Mouse (Mus musculus) urinary bladder, postnatal 25 days (tissue): Measurements from ENCODE around the gene Wdr66.
A peak's percentile ranks its signal among the peaks of the same experiment; 100 is the strongest.

ENCODE experiments used
- DNase-seq: peaks from one replicate; pipeline ENCODE4 v3.0.0; 2022; ENCODE audit warnings: low spot score

The Wdr66 gene

DNA sequence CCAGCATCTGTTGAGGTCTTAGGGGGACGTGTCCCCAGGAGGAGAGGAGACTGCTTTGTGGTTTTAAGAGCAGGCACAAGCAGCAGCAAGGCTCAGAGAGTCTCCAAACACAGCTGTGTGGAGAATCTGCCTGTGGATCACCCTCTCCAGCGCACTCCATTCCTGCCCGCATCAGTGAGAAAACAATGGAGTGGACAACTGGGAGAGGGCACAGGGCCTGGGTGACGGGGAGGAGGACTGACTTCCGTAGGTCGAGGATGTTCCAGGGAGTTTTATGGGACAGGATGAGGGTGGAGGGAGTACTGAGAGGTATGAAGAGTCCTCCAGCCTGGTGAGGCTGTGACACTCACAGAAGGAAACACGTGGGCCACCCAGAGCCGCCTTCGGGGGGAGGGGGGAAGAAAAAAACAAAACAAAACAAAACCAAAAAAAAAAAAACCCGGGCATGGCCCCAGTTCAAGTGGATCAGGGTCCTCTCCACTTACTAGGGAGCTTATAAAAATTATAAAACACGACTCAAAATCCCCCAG is 62.0 kb downstream of the Wdr66 start:
- DNase-seq = no peak

DNA sequence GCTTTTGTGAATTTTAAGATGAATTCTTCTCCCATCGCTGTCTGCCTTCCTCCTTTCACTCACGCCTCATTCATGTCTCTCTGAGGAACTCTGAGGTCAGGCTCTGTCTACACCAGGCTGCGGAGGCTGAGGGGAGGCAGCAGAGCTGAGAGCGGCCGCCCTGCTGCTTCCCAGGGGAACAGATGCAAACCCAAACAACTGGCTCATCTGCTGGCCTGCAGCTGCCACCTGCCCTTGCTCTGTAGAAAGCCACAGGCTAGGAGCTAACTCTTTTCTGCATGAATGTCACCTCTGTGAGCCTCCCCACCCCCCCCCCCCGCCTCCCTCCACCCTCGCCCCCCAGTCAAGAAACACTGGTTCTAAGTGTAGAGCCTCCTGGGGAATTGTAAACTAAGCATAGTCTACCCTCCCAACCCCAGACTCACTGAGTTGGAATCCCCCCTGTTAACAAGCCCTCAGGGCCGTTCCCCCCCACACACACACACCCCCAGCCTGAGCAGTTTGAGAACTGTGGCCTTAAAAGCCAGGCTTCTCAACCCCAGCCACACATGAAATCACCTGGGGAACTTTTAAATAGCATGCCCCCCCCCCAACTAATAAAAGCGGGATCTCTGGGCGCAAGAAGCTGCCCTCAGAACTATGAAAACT is 63.4 kb downstream of the Wdr66 start:
- no peak for DNase-seq

DNA sequence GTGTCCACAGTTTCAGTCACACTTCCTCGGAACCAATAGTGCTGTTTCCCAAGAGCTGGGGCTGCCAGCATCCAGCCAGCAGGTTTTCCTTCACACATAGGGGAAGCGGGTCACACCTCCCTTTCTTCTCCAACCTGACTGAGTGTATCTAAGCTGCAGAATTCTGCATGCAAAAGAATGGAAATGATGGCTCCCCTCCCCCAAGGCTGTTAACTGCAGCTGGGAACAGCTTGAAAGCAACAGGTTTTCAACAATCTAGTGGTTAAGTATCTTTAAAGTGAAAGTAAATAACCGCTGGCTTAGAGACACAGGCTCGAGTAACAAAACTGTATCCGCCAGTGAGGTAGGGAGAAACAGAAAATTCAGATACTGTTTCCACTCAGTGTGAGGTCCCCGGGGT is 66.1 kb downstream of the Wdr66 start:
- no peak for DNase-seq

DNA sequence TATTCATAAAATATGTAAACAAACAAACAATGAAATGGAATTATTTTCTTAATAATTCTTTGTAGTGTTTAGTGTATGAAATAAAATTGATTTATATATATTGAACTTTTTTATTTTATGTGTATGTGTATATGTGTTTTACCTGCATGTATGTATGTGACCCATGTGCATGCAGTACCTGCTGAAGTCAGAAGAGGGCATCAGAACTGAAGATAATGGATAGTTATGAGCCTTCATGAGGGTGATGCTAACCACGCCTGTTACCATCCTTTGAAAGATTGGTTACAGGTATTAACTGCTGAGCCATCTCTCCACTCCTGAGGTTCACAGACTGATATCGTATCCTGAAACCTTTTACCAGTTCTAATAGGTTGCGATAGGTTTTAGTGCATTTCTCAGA is 68.2 kb downstream of the Wdr66 start:
- no peak for DNase-seq

DNA sequence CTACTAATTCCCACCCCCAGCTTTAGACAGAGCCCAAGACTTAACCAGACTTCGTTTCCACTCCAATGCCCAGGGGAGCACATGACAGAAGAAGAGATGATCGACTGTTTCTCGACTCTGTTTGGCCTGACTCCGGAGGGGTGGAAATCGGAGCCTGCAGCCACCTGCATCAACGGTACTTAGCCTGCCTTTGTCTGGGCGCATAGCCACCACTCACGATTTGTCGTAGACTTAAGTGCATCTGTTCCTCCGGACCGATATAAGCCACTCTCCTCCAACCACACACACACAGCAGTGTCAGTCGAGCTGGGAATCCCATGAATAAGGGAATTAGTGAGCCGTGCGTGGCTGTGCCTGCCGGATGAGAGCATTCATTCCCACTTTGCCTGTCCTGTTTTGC is 72.3 kb downstream of the Wdr66 start:
- no peak for DNase-seq

DNA sequence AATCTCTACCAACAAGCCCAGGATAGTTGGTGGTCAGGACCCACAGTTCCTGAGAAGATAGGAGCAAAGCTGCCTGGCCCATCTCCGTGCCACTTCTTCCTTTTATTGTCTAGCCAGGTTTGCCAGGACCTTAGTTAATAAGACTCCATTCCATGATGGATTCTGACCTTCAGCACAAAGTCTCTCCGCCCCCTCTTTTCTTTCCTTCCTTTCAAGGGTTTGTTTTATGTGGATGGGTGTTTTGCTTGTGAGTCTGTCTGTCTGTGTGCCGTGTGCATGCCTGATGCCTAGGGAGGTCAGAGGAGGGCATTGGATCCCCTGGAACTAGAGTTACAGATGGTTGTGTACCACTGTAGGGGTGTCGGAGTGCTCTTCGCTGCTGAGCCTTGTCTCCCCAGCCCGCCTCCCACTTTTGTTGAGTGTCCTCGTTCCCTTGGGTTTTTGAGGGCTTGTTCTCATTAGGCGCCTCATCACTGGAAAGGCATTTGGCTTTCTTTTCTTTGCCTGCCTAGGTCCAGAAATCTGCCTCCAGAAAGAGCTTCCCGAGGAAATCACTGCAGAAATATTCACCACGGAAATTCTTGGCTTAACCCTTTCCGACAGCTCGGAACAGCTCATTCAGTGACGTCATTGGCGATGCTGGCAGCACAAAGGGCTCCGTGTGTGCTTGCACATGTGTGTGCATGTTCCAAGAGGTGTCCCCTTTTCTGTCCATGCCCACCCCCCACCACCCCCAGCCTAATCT is 74.3 kb downstream of the Wdr66 start:
- no peak for DNase-seq

DNA sequence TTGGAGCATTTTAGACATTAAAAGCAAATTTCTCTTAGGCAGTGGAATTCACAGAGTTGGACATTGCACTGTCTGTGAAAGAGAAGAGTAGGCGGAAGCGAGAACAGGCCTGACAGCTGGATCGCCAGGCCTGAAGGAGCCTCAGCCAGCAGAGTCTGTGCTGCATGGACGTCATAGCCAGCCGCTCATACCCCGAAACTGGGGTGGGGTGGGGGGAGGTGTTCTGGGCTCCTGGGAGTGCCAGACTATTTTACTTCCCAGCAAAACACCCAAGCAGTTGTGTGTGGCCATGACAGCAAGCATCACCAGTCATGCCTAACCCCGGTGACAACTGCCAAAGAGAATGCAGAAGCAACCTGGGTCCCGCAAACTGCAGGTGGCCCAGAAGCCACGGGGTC is 74.8 kb downstream of the Wdr66 start:
- DNase-seq = no peak

DNA sequence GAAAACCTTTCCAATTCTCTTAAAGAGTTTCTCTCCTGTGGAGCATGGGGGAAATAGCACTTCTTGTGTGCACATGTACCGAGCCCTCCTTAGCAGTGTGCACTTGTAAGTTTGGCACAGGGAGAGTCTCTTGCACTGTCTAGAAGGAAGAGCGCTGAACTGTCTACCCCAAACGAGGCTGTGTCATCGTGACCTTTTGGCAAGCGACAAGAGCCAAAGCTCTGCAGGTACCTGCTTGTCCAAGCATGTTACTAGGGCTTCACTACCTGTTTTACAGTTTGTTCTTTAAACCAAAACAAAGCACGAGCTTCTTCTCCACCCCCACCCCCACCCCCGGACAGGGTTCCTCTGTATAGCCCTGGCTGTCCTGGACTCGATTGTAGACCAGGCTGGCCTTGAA is 75.8 kb downstream of the Wdr66 start:
- DNase-seq = no peak

DNA sequence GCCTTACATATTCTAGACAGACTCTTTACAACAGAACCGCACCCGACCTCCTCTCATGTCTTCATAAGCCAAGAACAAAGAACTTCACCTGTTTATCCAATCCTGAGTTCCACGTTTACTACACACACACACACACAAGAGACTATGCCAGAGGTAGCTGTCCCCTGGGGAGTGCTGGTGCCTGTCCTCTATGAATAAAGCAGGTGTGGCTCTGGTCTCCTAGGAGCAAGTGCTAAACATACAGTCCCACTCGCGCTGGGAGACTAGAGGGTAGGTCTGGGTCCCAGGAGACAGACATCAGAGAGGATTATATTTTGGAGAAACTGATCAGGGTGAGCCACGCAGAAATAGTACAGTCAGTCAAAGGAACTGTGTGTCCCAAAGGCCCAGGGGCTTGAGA is 81.7 kb downstream of the Wdr66 start:
- no peak for DNase-seq

DNA sequence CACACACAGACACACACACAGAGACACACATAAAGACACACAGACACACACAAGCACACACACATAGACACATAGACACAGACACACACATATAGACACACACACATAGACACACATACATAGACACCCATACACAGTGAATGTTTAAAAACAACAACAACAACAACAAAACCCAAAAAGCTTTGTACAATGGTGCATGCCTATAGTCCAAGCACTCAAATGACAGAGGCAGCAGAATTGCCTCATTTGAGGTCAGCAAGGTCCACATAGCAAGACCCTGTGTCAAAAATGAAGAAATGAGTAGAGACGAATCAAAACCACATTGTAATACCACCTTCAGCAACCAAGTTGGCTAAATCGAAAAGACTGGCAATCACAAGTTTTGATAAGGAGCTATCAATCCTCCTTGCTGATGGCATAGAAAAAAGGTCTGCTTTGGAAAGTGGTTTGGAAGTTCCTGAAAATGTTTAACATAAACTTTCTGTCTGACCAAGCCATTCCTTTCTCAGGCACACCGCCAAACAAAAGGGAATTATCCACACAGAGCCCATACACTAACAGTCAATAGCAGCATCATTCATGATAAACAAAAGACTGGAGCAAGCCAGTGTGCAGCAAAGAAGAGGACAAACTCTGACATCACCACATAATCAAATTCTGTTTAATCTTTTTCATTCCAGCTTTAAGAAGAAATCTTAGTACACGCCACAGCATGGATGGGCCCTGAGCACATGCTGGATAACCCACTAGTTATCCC is 84.5 kb downstream of the Wdr66 start:
- DNase-seq = no peak

DNA sequence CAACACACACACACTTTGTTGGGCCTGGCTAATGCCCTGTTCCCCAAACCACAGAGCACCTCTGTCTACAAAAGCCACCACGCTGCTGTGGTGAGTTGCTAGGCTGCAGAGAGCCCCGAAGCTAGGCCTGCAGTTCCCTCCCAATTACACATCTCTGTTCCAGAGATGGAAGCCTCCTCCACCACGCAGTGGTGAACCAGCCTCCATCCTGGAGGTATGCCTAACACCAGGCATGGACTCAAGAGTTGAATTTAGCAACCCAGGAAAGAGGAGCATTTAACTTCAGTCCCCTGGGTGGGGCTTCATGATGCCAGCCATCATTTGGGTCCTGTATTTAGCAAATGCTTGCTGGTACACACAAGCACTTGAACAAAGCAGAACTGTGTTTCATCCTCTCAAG is 86.6 kb downstream of the Wdr66 start:
- no peak for DNase-seq

DNA sequence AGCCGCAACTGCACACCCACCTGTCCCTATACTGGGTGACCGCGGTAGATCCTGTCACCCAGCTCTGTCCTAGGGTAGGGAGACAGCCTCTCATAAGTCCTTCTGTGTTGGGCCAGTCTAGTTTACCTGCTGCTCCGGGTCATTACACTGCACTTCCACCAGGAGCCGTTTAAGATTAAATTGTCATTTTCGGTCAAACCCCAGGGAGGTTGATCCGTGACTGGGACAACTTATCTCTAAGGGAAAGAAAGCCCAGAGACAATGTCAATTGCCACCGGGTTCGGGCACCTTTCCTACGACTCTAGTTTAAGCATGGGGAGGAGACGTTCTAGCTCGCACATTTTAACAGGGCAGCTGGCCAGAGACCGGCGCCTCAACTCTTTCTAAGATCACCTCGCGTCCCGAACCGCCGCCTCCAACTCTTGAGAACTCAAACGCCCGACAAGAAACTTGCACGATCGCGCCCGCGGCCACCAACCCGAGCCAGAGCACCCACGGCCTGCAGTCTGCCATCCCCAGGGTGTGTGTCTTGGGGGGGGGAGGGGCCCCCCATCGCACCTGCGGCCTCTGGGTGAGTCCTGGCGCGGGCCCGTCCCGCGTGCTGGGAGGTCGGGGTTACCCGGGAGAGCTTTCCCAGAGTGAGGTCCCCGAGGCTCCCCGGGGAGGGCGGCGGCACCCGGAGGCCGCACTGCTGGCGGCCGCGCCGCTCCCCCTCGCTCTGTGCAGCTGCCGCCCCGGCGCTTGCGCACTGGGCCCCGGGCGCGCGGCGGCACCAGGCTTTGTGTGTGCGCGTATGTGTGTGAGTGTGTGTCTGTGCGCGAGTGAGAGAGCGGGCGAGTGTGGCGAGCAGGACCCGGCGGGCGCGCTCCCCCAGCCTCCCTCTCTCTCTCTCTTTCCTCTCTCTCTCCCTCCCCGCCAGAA is 92.1 kb downstream of the Wdr66 start, which contains the start of gene Bcl7a:
Gene Bcl7a, plus strand, starts transcription at position 128 of the 921 bp plus-strand sequence.
- DNase-seq = peak; percentile 91

DNA sequence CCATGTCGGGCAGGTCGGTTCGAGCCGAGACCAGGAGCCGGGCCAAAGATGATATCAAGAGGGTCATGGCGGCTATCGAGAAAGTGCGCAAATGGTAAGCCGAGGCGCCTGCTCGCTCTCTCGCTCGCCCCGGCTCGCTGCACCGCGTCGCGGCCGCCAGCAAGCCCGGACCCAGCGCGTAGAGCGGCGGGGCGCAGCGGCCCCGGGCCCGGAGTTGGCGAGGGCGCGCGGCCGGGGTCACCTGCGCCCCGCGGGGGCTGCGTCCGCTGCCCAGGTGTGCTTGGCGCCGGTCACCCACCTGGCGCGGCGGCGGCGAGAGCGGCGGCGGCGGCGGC is 92.7 kb downstream of the Wdr66 start:
- no peak for DNase-seq

DNA sequence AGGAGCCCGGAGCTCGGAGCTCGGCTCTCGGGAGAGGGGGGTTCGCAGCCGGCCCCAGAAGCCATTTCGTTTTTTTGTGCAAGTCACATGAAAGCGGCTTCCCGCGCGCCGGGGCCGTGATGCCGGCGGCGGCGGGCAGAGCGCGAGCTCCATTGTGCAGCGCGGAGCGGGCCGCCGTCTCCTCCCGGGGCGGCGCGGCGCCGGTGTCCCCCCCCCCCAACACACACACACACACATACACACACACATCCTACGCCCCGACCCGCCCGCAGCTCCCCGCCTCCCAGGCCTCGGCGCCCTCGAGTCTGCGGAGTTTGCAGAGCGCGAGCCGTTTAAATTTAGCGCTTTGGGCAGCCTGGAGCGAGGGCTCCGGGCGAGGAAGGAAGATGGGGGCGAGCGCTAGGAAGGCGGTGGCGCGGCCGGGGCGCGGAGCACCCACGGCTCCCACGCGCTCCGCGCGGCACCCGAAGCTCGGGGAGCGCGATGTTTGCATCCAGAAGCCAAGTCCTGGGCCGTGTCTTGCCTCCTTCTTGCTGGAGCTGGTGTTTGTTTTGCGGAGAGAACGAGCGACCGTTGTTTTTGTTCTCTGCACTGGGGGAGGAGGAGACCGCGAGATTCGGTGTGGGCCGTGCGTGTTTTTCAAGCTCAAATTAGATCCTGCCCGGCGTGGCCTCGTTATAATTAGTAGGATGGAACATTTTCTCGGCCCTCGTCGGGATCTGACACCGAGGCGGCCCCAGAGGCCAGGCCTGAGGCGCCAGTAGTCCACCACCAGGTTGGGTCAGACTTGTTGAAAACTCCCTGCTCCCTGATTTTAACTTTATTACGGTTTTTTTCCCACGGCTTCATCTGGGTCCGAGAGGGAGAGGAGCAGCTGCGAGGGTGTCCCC is 93.3 kb downstream of the Wdr66 start:
- peak; percentile 54 for DNase-seq

DNA sequence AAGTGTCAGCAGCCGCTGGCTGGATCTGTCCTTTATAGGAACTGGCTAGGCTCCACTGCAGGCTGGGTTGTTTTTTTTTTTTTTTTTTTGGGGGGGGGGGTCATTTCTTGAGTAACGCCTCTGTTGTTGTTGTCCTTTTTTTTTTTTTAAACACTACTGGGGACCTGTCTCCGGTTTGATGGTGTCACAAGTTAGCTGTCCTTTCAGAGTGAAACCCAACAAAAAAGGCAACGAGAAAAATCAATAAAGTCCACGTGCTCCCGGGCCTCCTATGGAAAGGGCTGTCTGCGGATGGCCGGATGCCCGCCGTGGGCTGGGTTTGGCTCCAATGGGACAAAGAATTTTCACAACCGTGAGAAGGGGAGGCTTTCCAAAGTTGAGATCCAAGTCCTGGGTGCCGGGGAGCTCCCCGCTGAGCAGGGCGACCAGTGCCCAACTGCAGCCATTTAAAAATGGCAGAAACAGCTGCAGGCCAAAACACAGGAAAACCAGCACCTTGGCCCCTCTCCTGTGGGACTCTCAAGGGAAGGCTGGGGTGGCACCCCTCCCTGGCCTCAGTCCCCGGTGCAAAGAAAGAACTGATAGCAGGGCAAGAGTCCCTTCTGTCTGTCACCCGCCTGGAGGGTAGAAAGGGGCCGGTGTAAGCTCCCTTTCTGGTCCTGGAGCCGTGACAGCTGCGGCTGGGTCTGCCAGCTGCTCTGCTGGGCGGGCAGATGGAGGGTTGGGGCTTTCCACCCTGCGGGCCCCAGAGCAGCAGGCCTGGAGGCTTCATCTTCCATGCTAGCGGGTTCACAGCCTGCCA is 94.2 kb downstream of the Wdr66 start:
- peak; percentile 58 for DNase-seq

DNA sequence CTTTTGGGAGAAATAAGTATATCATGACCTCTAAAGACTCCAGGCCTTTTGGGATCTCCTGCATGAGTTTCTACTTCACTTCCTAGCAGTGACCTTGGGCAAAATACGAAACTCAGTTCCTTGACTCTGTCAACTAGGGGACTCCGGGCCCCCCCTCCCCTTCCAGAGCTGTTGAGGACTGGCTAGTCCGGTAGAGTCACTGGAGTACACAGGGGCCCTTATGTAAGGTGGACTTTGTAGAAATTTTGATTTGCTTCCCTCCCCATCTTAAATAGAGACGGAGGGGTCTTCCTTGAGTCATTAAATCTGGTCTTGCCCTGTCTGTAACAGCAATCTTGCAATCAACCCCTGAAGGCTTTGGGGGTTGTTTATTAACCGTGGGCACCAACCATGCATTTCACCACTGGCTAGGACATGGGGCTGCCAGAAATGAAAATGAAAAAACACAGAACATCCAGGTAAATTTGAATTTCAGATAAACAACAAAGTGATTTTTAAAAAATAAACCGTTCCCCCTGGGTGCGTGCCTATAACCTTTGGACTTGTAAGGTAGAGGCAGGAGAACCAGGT is 94.9 kb downstream of the Wdr66 start:
- DNase-seq = no peak

DNA sequence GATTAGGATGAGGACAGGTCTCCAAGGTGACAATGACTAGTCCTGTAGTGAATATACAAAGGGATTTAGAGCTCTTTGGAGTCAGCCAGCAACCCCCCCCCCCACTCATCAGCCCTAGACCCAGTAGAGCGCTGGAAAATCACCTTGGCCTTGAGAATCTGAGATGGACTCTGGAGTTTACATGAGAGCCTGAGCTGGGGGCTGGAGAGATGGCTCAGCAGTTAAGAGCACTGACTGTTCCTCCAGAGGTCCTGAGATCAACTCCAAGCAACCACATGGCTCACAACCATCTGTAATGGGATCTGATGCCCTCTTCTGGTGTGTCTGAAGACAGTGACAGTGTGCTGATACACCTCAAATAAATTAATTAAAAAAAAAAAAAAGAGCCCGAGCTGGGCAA is 96.1 kb downstream of the Wdr66 start:
- no peak for DNase-seq

DNA sequence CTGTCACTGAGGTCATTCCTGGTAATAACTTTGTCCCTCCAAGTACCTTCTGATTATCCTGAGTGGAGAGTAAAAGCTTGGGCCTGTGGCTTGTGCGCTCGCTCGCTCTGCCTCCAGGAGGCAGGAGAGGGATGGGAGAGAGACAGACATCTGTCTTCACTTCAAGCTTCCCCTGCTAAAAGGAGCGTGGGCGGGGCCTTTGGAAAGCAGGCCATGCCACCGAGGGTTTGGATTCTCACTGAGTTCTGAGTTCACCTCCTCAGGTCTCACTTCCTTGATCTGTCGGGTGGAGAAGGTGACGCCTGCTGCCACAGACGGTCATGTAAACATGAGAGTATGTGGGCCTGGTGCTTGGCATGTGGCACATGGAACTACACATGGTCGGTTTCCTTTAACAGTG is 98.5 kb downstream of the Wdr66 start:
- no peak for DNase-seq

DNA sequence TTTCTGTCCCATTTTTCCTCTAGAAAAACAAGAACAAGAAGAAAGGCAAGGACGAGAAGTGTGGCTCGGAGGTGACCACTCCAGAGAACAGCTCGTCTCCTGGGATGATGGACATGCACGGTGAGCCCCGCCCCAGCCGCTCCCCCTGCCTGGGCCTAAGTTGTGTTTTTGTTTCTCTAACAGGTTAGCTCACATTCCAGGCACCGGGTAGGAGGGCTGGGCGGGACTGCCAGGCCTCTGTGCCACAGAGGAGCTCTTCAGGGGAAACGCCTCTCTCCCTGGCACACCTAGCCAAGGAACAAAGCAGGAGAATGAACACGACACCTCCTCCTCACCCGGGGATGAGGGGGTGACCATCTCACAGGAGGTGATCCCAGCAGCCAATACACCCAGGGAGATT is 104.0 kb downstream of the Wdr66 start:
- peak; percentile 46 for DNase-seq

DNA sequence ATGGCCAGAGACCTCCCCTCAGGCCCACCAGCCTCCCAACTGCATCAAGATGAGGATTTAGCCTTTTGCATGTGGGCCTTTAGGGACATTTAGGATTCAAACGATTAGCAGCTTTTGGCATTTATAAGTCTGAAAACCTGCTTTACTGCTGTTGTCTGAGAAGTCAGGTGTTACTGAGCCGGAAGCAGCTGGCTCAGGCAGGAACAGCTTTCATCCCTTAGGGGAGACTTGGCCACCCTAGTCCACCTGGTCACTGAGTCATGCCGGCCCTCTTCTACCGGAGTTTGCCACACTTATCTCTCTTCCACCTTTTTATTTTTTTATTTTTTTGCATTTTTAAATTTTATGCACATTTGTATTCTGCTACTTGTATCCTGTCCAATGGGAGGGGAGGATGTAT is 105.4 kb downstream of the Wdr66 start:
- DNase-seq = no peak
